Mouse (Mus musculus): ENCODE measurements at regions not wholly inside any gene's neighbourhood (a gene's known extent, or its start where the extent isn't known, plus 50 kb on each side); places are given as distances from the start of the nearest gene placed in this dataset.

- no peak for TF ChIP-seq CTCF (IDR thresholded peaks at IDR 0.05; ENCODE audit: extremely low read depth, insufficient read depth, low read length)
- TF ChIP-seq POLR2A (IDR thresholded peaks at IDR 0.05; ENCODE audit: extremely low read depth, insufficient read depth, low read length) = no peak
Measured at GRCm38 (mm10) chr13:28516636-28517035, 259.3 kb downstream of the Gm11361 start.

Measured in cortical plate, adult 2 months (tissue).